Mouse (Mus musculus) urinary bladder, adult 18-20 months (tissue): Measurements from ENCODE around the gene Tomm6.
A peak's percentile ranks its signal among the peaks of the same experiment; 100 is the strongest.

Source experiments
- DNase-seq, 2 experiments: peaks; one replicate each; pipeline ENCODE4 v3.0.0; 2022; ENCODE audit warnings: low spot score in 2 of 2, mixed read lengths in 2 of 2

Gene Tomm6

DNA sequence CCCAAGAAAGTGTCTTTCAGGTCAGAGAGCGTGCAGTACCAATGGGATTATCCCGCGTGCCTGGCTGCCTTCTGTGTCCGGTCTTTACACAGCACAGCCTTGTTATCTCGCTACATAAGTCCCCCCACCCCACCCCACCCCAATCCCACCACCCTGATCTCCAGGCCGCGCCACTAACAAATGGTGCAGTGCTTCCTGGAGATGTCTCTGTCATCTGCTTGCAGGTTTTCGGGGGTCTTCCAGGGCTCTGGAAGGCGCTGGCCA lies at the start of gene Tomm6:
TSS of gene Tomm6 (minus strand) at position 43 of the 264 bp plus-strand sequence.
- no peak for DNase-seq

GRCm38 (mm10) chr17:47737271-47738065 lies 49.3 kb upstream of the Tomm6 start:
- DNase-seq, result peak; percentile 87

GRCm38 (mm10) chr17:47736856-47737255 lies 48.7 kb upstream of the Tomm6 start, which contains the start of gene Tfeb:
Gene Tfeb, plus strand, starts transcription at chr17:47737030.
- peak; percentile 93 to 95 for DNase-seq

DNA sequence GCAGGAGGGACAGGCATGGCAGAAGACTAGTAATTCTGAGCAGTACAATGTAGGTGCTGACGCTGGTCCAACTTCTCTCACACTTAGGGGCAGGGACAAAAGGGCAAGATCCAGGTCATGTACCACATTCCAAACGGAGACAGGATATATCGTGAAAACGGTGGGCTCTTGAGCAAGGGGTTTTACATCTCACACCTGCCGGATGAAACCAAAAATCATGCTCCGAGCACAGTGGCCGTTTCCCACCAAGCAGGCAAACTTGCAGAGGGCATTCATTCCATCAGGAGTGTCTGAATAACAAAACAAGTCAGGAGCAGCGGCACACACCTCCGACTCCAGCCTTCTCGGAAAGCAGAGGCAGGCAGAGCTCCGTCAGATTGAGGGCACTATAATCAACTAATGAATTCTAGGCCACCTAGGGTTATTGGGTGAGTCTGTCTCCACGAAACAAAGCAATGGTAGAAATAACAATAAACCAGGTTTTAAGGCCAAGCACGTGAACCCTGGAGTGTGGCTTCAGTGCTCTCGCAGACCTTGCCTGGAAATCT lies 47.4 kb upstream of the Tomm6 start:
- DNase-seq, result no peak

GRCm38 (mm10) chr17:47730633-47731575 lies 42.7 kb upstream of the Tomm6 start:
- no peak for DNase-seq

- no peak for DNase-seq
Observed at GRCm38 (mm10) chr17:47726566-47726965, 38.4 kb upstream of the Tomm6 start, which contains the start of gene Pgc. Gene Pgc, plus strand, starts transcription at chr17:47726842.

GRCm38 (mm10) chr17:47721183-47721582 lies 33.0 kb upstream of the Tomm6 start:
- no peak for DNase-seq

GRCm38 (mm10) chr17:47715037-47715436 lies 26.9 kb upstream of the Tomm6 start:
- no peak for DNase-seq

DNA sequence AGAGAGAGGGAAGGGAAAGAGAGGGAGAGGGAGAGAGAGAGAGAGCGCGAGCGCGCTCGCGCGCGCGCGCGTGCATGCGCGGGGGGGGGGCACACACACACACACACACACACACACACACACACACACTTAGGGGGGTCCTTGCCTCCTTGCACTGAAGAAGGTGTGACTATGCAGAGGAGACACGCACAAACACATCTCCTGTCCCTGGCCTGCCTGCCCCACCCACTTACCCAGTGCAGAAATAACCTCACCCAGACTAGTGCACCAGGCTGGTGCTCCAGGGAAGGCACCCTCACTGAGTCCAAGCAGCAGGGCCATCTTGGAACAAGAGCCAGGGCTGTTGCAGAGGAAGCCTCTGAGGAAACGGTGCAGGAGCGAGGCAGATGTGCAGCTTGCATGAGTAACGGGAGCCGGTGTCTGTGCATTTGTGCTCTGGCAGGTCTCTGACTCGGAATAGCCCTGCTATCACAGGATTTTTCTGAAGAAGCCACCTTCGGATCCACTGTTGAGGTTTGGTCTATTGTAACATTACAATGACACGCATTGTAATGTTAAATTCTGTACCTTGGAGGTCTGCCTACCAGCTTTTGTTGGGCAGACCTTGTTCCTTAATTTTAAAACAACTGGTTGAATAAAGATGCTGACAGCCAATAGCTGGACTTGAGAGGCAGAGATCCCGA lies 24.8 kb upstream of the Tomm6 start:
- no peak for DNase-seq

DNA sequence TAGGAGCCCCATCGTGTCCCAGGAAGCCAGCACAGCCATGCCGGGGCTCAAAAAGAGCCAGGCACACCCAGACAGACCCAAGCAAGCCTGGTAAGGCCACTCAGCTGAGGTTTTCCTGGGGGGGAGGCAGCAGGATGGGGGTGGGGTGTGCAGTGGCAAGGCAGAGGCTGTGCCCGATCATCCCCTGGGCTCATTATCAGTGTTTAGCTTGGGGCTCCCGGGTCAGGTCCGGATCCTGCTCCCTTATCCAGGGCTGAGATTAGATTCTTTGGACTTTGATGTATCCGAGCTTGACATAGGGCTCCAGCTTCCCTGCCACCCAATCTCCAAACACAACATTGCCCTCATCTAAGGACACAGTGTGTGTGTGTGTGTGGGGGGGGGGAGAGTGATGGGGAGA lies 23.7 kb upstream of the Tomm6 start:
- DNase-seq, result no peak

DNA sequence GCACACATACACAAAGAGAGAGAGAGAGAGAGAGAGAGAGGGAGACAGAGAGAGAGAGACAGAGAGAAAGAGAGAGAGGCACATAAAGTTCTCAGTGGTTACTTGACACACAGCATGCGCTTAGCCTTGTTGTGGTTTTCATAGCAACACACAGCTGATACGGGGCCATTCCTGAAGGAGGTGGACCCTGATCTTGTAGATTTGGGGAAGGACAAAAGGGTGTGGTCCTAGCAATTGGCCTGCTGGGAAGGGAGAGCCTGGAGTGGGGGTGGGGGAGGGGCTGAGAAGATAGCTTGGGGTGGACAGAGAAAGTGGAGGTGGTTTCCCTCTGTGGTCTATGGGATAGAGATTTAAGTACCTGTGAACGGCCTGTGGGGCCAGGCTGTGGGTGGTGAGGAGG lies 21.9 kb upstream of the Tomm6 start:
- no peak for DNase-seq

GRCm38 (mm10) chr17:47708972-47709371 lies 20.8 kb upstream of the Tomm6 start:
- no peak for DNase-seq

GRCm38 (mm10) chr17:47707961-47708360 lies 19.8 kb upstream of the Tomm6 start:
- no peak for DNase-seq

GRCm38 (mm10) chr17:47706196-47706595 lies 18.0 kb upstream of the Tomm6 start:
- no peak for DNase-seq

DNA sequence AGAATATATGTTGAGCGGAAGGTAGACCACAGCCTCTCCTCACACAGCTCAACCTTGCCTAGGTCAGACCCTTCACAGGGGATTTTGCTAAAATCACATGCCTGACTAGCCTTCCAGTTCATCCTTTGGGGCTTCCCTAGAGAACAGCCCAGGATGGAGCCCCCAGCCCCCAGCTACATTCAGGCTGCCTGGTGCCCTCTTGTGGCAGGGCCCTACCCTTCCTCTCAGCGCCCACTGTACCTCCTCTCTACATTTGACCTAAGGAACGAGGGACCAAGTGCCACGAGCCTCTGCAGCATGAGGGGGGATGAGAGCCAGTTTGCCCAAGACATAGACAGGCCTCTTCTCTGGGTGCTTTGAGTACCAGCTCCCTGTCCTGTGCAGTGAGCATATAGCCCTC lies 16.5 kb upstream of the Tomm6 start:
- DNase-seq, result no peak

GRCm38 (mm10) chr17:47703556-47703955 lies 15.4 kb upstream of the Tomm6 start:
- DNase-seq, result no peak

DNA sequence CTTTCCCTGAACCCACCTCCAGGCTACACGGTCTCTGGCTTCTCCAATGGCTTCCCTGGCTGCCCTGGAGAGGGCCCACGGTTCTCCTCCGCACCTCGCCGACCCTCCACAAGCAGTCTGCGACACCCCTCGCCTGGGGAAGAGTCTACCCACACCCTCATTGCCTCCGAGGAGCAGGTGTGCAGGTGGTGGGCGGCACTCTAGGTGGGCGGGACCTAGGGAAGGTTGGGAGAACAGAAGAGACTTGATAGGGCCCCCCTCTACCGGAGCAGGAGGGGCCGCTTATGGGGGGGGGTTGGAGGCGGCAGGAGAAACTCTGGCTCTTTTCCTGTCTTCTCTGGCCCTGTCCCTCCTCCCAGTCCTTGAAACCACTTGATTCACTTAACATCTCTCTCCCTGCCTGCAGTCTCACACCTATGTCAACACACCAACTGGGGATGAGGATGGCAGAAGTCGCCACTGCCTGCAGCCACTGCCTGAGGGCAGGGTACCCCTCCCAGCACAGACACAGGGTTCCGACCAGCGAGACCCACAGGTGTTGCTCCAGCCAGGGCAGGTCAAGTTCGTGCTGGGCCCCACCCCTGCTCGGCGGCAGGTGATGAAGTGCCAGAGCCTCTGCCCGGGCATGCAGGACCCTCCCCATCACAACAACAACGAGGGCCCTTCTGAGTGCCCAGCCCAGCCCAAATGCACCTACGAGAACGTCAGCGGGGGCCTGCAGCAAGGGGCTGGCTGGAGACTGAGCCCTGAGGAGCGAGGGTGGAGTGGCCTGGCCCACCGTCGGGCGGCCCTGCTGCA lies 14.6 kb upstream of the Tomm6 start:
- no peak for DNase-seq

- DNase-seq, result no peak
Observed at GRCm38 (mm10) chr17:47701793-47702192, 13.6 kb upstream of the Tomm6 start.

GRCm38 (mm10) chr17:47699055-47699454 lies 10.9 kb upstream of the Tomm6 start:
- no peak for DNase-seq

DNA sequence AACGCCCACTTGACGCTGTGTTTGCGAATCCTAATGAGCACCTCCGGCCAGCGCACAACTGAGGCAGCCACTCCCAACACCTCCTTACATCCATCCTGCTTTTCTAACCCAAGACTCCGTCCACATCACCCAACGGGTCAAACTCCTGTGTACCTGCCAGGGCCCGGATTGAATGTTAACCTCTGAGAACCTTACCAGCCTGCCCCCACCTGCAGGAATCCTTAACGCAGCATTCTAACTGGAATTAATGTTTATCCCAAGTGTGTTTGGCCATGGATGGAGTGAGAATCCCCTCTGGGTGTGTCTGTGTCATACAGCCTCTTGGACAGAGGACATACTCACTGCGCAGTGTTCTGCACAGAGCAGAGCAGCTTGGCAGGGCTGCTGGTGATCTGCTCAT lies 10.0 kb upstream of the Tomm6 start:
- no peak for DNase-seq

DNA sequence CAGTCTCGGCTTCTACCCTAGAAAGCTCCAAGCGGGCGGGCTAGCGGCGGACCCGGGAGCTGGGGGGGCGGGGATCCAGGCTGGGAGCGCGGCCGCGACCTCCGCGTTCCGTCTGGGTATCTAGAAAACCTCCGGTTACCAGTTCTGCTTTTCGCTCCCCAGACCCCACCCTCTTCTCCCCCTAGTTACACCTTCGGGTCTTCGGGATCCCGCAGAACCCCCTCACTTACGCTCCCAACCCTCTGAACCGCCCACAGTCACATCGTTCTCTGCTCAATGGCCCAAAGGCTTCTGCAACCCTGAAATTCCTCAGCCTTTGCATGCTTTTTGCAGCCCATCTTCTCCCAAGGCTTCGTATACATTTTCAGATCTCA lies 7.1 kb upstream of the Tomm6 start:
- DNase-seq, result no peak
